Mouse (Mus musculus) left cerebral cortex, postnatal 14 days (tissue): ENCODE measurements around the gene Arhgap33. TPM values are rescaled to one million over a fixed set of nuclear protein-coding genes. Genes with fewer than 3 reads are reported as not detected.
A peak's percentile ranks its signal among the peaks of the same experiment; 100 is the strongest.

ENCODE experiments used
- DNase-seq, 2 experiments: peaks; one replicate each; pipeline ENCODE4 v3.0.0; 2021 to 2022; ENCODE audit warnings: low spot score in 2 of 2, mixed read lengths in 1 of 2
- intact Hi-C: fragments of 180-260 bp; cut with DNase I; formaldehyde crosslinking; loops from one replicate; pipeline ENCODE4 v1.15.1; 2025
- long read RNA-seq, 2 experiments: library from polyadenylated mRNA; stranded (forward); transcript quantifications; one replicate each; pipeline ENCODE4 v2.0.0; 2021
- total RNA-seq, 2 experiments: library from RNA; stranded (reverse); gene quantifications; 2 replicates each; pipeline ENCODE4 v1.2.3; 2021

Gene Arhgap33
- 100 to 1,000 TPM; 233 to 246 TPM for total RNA-seq
- long read RNA-seq, experiment 1, full-length matches to known transcripts: 64 of 148 reads
- long read RNA-seq, experiment 1, partial matches to known transcripts: 75 of 148 reads
- long read RNA-seq, experiment 1, other reads (novel, unspliced or antisense): 9 of 148 reads
- long read RNA-seq, experiment 2, full-length matches to known transcripts: 61 of 127 reads
- long read RNA-seq, experiment 2, partial matches to known transcripts: 54 of 127 reads
- long read RNA-seq, experiment 2, other reads (novel, unspliced or antisense): 12 of 127 reads

- DNase-seq: peak; percentile 97 to 98
- intact Hi-C loops: no loop called here
Observed at GRCm38 (mm10) chr7:30534633-30535577, at the start of gene Arhgap33. Gene Arhgap33 (minus strand): TSS chr7:30535060.

DNA sequence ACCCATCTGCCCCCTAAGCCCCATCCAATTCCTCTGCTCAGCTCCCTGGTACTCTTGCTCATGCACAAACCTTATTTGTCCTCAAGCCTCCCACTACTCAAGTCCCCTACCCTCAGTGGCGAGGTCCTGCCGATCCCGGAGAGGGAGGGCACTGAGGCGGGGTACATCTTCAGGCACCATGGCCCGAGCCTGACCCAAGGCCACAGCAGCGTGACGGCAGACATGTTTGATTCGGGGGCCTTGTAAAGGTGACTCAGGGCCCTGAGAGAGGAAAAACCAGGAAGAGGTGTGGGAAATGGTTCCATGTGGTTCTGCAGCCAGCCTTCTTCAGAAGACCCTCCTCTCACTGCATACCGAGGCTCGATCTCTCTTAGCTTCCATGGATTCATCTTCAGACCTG lies 49.5 kb upstream of the Arhgap33 start:
- DNase-seq: no peak
- intact Hi-C loops: no loop called here

GRCm38 (mm10) chr7:30581547-30581946 lies 46.7 kb upstream of the Arhgap33 start:
- intact Hi-C loops: no loop called here
- DNase-seq: no peak

DNA sequence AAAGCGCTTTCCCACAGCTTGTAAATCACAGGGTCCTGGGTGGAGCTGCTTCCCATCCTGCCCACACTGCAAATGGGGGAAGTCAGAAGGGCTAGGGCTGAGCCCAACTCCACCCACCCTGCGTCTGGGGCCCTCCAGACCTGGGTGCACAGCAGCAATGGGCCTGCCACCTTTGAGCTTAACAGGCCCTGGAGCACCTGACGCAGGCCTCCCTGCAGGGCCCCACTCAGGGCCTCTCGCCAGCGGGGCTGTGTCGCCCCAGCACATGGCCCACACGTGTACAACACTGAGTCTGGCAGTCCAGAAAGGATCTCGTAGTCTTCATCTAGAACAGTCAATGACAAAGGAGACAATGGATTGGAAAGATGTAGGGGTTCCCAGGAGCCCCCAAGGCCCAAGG lies 45.1 kb upstream of the Arhgap33 start:
- DNase-seq: no peak
- intact Hi-C loops: no loop called here

DNA sequence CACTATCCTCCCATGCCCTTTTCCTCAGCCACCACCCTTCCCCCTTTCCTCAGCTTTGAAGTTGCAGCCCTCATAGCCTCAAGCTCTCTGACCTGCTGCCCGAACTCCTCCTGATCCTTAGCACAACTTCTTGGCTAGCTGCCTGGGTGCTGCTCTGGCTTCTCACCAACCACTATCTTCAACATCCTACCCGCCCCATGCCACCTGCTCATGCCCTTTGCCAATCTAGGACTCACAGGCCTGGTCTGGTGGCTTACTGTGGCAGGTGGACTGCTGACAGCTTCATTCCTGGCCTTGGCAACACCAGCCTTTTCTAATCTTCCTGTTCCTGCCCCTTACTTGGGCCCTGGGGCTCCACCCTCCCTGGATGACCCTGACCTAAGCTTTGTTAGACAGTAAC lies 38.1 kb upstream of the Arhgap33 start:
- intact Hi-C loops: no loop called here
- DNase-seq: no peak

DNA sequence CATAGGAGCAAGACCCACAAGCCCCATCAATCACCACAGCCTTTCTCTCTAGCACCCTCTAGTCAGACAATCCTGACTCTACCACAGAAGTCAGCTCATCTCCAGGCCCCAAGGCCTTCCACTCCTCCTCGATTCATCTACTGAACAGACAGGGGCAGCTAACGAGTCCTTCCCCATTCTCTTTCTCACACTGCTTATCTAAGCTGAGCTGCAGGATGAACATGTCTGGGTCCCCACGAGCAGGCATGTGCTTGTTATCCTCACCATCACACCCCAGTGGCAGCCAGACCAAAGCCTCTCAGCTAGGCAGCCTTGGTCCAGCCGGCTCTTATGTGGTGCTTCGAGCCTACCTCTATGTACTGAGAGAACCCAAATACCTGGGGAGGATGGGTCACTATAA lies 37.5 kb upstream of the Arhgap33 start:
- no peak for DNase-seq
- intact Hi-C loops: no loop called here

DNA sequence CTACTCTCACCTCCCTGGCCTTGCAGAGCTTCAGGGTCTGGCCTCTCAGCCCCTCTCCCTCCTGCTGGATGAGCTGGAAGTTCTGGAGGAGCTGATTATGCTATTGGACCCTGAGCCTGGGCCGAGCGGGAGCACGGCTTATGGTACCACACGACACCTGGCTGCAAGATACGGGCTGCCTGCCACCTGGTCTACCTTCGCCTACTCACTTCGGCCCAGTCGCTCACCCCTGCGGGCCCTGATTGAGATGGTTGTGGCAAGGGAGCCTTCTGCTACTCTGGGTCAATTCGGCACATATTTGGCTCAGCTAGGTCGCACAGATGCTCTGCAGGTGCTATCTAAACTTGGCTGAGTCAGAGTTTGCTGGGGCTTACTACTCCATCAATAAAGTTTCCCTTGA lies 32.7 kb upstream of the Arhgap33 start:
- no peak for DNase-seq
- intact Hi-C loops: no loop called here

GRCm38 (mm10) chr7:30566033-30566432 lies 31.2 kb upstream of the Arhgap33 start:
- intact Hi-C loops: no loop called here
- no peak for DNase-seq

DNA sequence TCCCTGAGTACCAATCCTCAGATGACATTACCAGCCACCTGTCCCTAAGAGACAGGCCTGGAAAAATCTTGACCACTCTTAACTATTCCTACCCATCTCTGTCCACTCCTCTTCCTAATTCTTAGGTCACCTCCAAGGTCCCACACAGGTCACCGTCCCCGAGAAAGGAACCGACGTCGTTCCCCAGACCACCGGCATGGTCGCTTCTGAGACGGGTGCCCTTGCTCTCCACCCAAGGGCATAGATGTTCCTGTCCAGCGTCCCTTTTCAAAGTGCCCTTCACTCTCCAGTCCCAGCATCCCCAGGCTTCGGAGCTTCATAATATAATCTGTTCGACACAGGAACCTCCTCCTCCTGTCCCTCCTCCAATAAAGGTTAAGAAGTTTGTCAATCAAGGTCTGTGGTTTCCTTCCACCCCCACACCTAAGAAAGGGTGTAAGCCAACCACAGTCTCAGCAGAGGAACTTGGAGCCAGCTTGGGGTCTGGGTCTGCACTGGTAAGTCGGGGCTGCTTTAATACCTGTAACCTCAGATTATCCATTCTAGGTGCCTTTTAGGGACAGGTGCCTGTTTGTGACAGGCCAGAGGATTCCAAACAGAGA lies 30.2 kb upstream of the Arhgap33 start, which contains the start of gene Igflr1:
Igflr1 (plus strand) TSS at position 458 of the 602 bp plus-strand sequence.
- intact Hi-C loops: no loop called here
- no peak for DNase-seq

- DNase-seq: no peak
- intact Hi-C loops: no loop called here
Observed at GRCm38 (mm10) chr7:30563906-30564280, 29.0 kb upstream of the Arhgap33 start.

GRCm38 (mm10) chr7:30563117-30563905 lies 28.5 kb upstream of the Arhgap33 start, which contains the start of the genes U2af1l4, Gm49396 and Psenen:
Gene U2af1l4 (plus strand): TSS chr7:30563301.
Gene Gm49396 (plus strand): TSS chr7:30563344.
Gene Psenen (minus strand): TSS chr7:30563627.
- DNase-seq: peak; percentile 97 to 98
- intact Hi-C loops: no loop called here

DNA sequence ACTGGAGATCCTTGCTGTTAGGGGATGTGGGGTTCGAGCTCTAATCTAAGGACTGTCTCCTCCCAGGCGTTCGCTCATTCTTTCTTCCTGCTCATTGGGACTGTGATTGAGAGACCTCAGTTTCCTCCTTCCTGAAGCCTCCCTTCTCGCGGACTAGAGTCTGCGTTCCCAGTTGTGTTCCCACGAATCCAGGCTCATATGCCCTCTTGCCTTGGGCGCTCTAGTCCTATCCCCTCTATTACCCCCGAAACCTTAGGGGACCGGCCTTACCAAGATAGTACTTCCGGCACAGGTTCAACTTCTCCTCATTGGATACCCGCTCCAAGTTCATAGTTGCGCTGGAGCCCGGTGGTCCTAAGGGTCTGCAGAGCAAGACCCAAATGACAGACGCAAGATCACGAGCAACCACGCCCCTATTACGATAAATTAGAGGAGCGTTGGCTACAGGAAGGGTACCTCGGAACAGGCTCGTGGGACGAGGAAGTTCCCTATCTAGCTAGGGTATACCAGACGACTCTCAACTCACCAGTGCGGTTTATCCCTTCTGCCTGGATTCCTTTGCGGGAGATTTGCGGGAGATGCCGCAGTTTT lies 27.8 kb upstream of the Arhgap33 start:
- intact Hi-C loops: no loop called here
- no peak for DNase-seq

DNA sequence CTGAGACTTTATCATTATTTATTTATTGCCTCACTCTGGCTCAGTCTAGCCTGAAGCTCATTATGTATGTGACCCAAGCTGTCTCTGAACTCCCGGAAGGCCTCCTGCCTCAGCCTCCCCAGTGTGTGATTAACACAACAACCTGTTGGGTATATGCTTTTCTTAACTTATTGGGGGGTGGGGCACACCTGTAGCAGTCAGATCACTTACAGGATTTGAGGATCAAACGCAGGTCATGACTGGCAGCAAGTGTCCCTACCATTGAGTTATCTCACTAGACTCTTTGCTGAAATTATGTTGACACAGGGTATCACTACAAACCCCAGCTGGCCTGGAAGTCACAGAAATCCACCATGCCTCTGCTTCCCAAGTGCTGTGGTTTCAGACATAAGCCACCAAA lies 25.4 kb upstream of the Arhgap33 start:
- DNase-seq: no peak
- intact Hi-C loops: no loop called here

GRCm38 (mm10) chr7:30559443-30559954 lies 24.6 kb upstream of the Arhgap33 start, which contains the start of gene Lin37:
Gene Lin37 (minus strand): TSS chr7:30559838.
- intact Hi-C loops: no loop called here
- peak; percentile 99 for DNase-seq

- intact Hi-C loops: no loop called here
- no peak for DNase-seq
Observed at GRCm38 (mm10) chr7:30558656-30559442, 24.0 kb upstream of the Arhgap33 start.

- DNase-seq: no peak
- intact Hi-C loops: no loop called here
Observed at GRCm38 (mm10) chr7:30557901-30558514, 23.1 kb upstream of the Arhgap33 start.

- DNase-seq: no peak
- intact Hi-C loops: no loop called here
Observed at GRCm38 (mm10) chr7:30556894-30557536, 22.2 kb upstream of the Arhgap33 start.
